Comparison of ENCODE assay signal across 18 mouse cellular contexts in genomic region chr16:89940696-89941095, GRCm38 (mm10).
A peak's percentile ranks its signal among the peaks of the same experiment; 100 is the strongest.
DNase-seq lines count a peak whose midpoint lies in the region; ATAC-seq and TF ChIP-seq lines count a peak whose summit lies in the region.
"Had no signal": no experiment of that assay in that cellular context is flagged by ENCODE, and none has a peak within 500 bp of the region (broad histone marks: within the 10 kb centered on the region; RNA-seq: fewer than 3 reads in every experiment).

No protein-coding gene starts in this region.

- no peak overlapping the region for H3K4me2 ChIP-seq in hindbrain, postnatal 0 days (ENCODE audit: low read depth, low read length)
- H3K4me2 ChIP-seq in hindbrain, embryonic 13.5 days, result no peak overlapping the region
- H3K4me2 ChIP-seq in midbrain, embryonic 11.5 days, result no peak overlapping the region
- no peak overlapping the region for H3K4me2 ChIP-seq in midbrain, embryonic 14.5 days (ENCODE audit: low read length)
- H3K4me2 ChIP-seq: forebrain, embryonic 13.5 days; heart, embryonic 11.5 days; limb, embryonic 13.5 days; midbrain, embryonic 12.5 days; neural tube, embryonic 12.5 days had no signal

- no peak overlapping the region for H3K27ac ChIP-seq in hindbrain, postnatal 0 days
- H3K27ac ChIP-seq in hindbrain, embryonic 13.5 days, result no peak overlapping the region
- no peak overlapping the region for H3K27ac ChIP-seq in midbrain, embryonic 11.5 days (ENCODE audit: low read depth, low read length)
- no peak overlapping the region for H3K27ac ChIP-seq in midbrain, embryonic 14.5 days (replicated peaks; ENCODE audit: low read depth, low read length)
- H3K27ac ChIP-seq in ES-E14 (ENCODE audit: insufficient read depth, low read depth, low read length, poor library complexity, severe bottlenecking), result no peak overlapping the region
- H3K27ac ChIP-seq: forebrain, embryonic 13.5 days; limb, embryonic 13.5 days; midbrain, embryonic 12.5 days; neural tube, embryonic 12.5 days had no signal

- 94% methylated on average over 8 of the region's 8 CpGs for WGBS in hindbrain, postnatal 0 days
- WGBS in hindbrain, embryonic 13.5 days, result 93% methylated on average over 8 of the region's 8 CpGs
- WGBS in midbrain, embryonic 11.5 days, result 88% methylated on average over 8 of the region's 8 CpGs
- 92% methylated on average over 8 of the region's 8 CpGs for WGBS in midbrain, embryonic 14.5 days

- H3K4me3 ChIP-seq in hindbrain, postnatal 0 days (ENCODE audit: low read length), result no peak overlapping the region
- no peak overlapping the region for H3K4me3 ChIP-seq in hindbrain, embryonic 13.5 days
- no peak overlapping the region for H3K4me3 ChIP-seq in midbrain, embryonic 11.5 days (ENCODE audit: low read depth, low read length)
- no peak overlapping the region for H3K4me3 ChIP-seq in midbrain, embryonic 14.5 days (replicated peaks; ENCODE audit: low read depth, low read length)
- no peak overlapping the region for H3K4me3 ChIP-seq in ES-E14 (ENCODE audit: insufficient read depth in 1 of 2, low read depth in 1 of 2, low read length in 2 of 2, poor library complexity in 1 of 2, severe bottlenecking in 1 of 2)
- H3K4me3 ChIP-seq: forebrain, embryonic 13.5 days; limb, embryonic 13.5 days; midbrain, embryonic 12.5 days; neural tube, embryonic 12.5 days had no signal

- ATAC-seq in hindbrain, postnatal 0 days, result no peak
- ATAC-seq in hindbrain, embryonic 13.5 days (ENCODE audit: low FRiP score), result no peak
- ATAC-seq in midbrain, embryonic 11.5 days (ENCODE audit: low FRiP score), result no peak
- no peak for ATAC-seq in midbrain, embryonic 14.5 days (ENCODE audit: low FRiP score, low TSS enrichment)
- no peak for ATAC-seq in cerebellum, adult (ENCODE audit: insufficient number of reproducible peaks, low FRiP score, low TSS enrichment)
- ATAC-seq: forebrain, embryonic 13.5 days had no signal

- H3K9me3 ChIP-seq in hindbrain, postnatal 0 days (ENCODE audit: low read length), result no peaks in the 10 kb centered on the region
- 0 out of 2 replicates have a peak, but pooled peaks cover 4% of the 10 kb centered on the region for H3K9me3 ChIP-seq in hindbrain, embryonic 13.5 days
- H3K9me3 ChIP-seq in midbrain, embryonic 11.5 days (ENCODE audit: control insufficient read depth, low read length), result no peaks in the 10 kb centered on the region; the same call in 1 of the 2 replicates
- H3K9me3 ChIP-seq in midbrain, embryonic 14.5 days (ENCODE audit: control insufficient read depth, low read length), result 0 out of 2 replicates have a peak, but pooled peaks cover 5% of the 10 kb centered on the region
- H3K9me3 ChIP-seq in ES-E14 (ENCODE audit: control insufficient read depth, insufficient read depth, low read depth, low read length), result no peaks in the 10 kb centered on the region
- H3K9me3 ChIP-seq: forebrain, embryonic 13.5 days; limb, embryonic 13.5 days; neural tube, embryonic 12.5 days had no signal

- DNase-seq in hindbrain, postnatal 0 days (ENCODE audit: low spot score), result no peak
- DNase-seq in midbrain, embryonic 11.5 days (ENCODE audit: low spot score, missing footprints), result peak; percentile 75
- no peak for DNase-seq in midbrain, embryonic 14.5 days
- DNase-seq in ES-E14 (ENCODE audit: low read depth, low spot score), result peak; percentile 51
- peak; percentile 25 for DNase-seq in induced T-regulatory cell, adult 2 months (ENCODE audit: low read depth)
- DNase-seq in urinary bladder, postnatal 14 days (ENCODE audit: low spot score), result no peak
- DNase-seq: adrenal gland, postnatal 36 days; cerebellum, adult 11 months; heart, postnatal 4 days; kidney, postnatal 4 days; lung, postnatal 14 days had no signal

- in situ Hi-C loops in ES-E14 (cut with MboI; ENCODE audit: low sequenced_read_pairs in 2 of 2, unreplicated experiment in 2 of 2), result no loop called here

- no peaks in the 10 kb centered on the region for H3K36me3 ChIP-seq in hindbrain, postnatal 0 days (ENCODE audit: insufficient read depth, low read length)
- no peaks in the 10 kb centered on the region for H3K36me3 ChIP-seq in hindbrain, embryonic 13.5 days
- H3K36me3 ChIP-seq in midbrain, embryonic 11.5 days (ENCODE audit: control insufficient read depth, insufficient read depth, low read length), result no peaks in the 10 kb centered on the region
- H3K36me3 ChIP-seq in midbrain, embryonic 14.5 days (ENCODE audit: control insufficient read depth, insufficient read depth, low read length), result no peaks in the 10 kb centered on the region
- H3K36me3 ChIP-seq in ES-E14 (ENCODE audit: control insufficient read depth, insufficient read depth, low read length, poor library complexity, severe bottlenecking), result no peaks in the 10 kb centered on the region
- H3K36me3 ChIP-seq: limb, embryonic 13.5 days; midbrain, embryonic 12.5 days; neural tube, embryonic 12.5 days had no signal

- TF ChIP-seq CTCF in hindbrain, postnatal 0 days (IDR thresholded peaks at IDR 0.05; ENCODE audit: low read depth), result peak; percentile 48

- no peak overlapping the region for H3K9ac ChIP-seq in hindbrain, postnatal 0 days (replicated peaks; ENCODE audit: low read length)
- H3K9ac ChIP-seq in hindbrain, embryonic 13.5 days, result no peak overlapping the region
- H3K9ac ChIP-seq in midbrain, embryonic 11.5 days (ENCODE audit: low read length), result no peak overlapping the region
- no peak overlapping the region for H3K9ac ChIP-seq in midbrain, embryonic 14.5 days (replicated peaks; ENCODE audit: low read length)
- H3K9ac ChIP-seq in ES-E14 (ENCODE audit: insufficient read depth, low read depth, low read length, poor library complexity, severe bottlenecking), result no peak overlapping the region
- H3K9ac ChIP-seq: forebrain, embryonic 13.5 days; limb, embryonic 13.5 days; midbrain, embryonic 12.5 days; neural tube, embryonic 12.5 days had no signal

- H3K4me1 ChIP-seq in hindbrain, postnatal 0 days (ENCODE audit: insufficient read depth, low read length), result peaks cover 15% of the 10 kb centered on the region; the same call in 1 of the 2 replicates
- peaks cover 37% of the 10 kb centered on the region for H3K4me1 ChIP-seq in hindbrain, embryonic 13.5 days (replicated peaks)
- peaks cover 34% of the 10 kb centered on the region for H3K4me1 ChIP-seq in midbrain, embryonic 11.5 days (ENCODE audit: control insufficient read depth, insufficient read depth, low read length)
- peaks cover 25% of the 10 kb centered on the region for H3K4me1 ChIP-seq in midbrain, embryonic 14.5 days (ENCODE audit: control insufficient read depth, insufficient read depth, low read length)
- H3K4me1 ChIP-seq in ES-E14 (ENCODE audit: control insufficient read depth in 2 of 2, insufficient read depth in 2 of 2, low read length in 2 of 2, poor library complexity in 1 of 2), result peaks cover 2 to 5% of the 10 kb centered on the region in 2 experiments; a peak in 3 of 4 replicates

- no peaks in the 10 kb centered on the region for H3K27me3 ChIP-seq in hindbrain, postnatal 0 days (ENCODE audit: insufficient read depth, low read length)
- no peaks in the 10 kb centered on the region for H3K27me3 ChIP-seq in hindbrain, embryonic 13.5 days
- H3K27me3 ChIP-seq in midbrain, embryonic 11.5 days (ENCODE audit: control insufficient read depth, insufficient read depth, low read length), result no peaks in the 10 kb centered on the region
- no peaks in the 10 kb centered on the region for H3K27me3 ChIP-seq in midbrain, embryonic 14.5 days (ENCODE audit: control insufficient read depth, insufficient read depth, low read length)
- H3K27me3 ChIP-seq: forebrain, embryonic 13.5 days; limb, embryonic 13.5 days; neural tube, embryonic 12.5 days had no signal

TF ChIP-seq in ES-E14, 5 proteins besides CTCF, POLR2A, EP300 and RAD21:
- TF ChIP-seq MAFK (IDR thresholded peaks at IDR 0.05; ENCODE audit: insufficient read depth, low read depth, low read length), result no peak
- 0 out of 2 replicates have a peak, but pooled peaks have one; percentile 43 for TF ChIP-seq ZC3H11A (IDR thresholded peaks at IDR 0.05; ENCODE audit: borderline replicate concordance, low read depth, low read length)
TF ChIP-seq in ES-E14: peak in this region for 1.

Comparison
In these comparisons a context has a peak if more than half of its experiments do, and no peak if none do; other contexts are left out.
1. DNase-seq: peak in midbrain, embryonic 11.5 days (single experiment), ES-E14 (single experiment) and induced T-regulatory cell, adult 2 months (single experiment); none in hindbrain, postnatal 0 days (single experiment), midbrain, embryonic 14.5 days (single experiment) and urinary bladder, postnatal 14 days (single experiment).